Mouse (Mus musculus): ENCODE results near the gene Kcnd3. TPM values are rescaled to one million over a fixed set of nuclear protein-coding genes. Genes with fewer than 3 reads are reported as not detected.
A peak's percentile ranks its signal among the peaks of the same experiment; 100 is the strongest.

The Kcnd3 gene
- polyA plus RNA-seq, 1 experiment from 2014 or later = 1.1 TPM

DNA sequence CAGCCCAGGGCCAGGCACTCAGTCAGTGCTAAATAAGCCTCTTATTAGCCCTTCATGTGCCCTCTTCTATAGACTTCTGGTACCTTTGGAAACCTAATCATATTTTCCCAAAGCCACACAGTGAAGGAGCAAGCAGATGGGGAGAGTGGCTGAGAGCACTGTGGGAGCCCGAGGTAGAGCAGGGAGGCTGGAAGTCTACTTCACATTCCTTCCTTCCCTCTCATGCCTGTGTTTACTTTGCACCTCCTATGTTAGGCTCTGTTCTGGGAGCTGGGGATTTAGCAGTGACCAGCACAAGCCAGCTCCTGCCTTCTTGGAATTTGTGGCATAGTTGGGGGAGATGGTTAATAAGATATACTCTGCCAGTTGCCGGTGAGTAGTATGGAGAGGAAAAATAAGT lies 59.7 kb downstream of the Kcnd3 start:
- H3K4me3 ChIP-seq (ENCODE audit: low read depth, low read length) = no peak overlapping the region
- H3K27me3 ChIP-seq (replicated peaks; ENCODE audit: control insufficient read depth, insufficient read depth, low read length) = no peaks in the 10 kb centered on the region
- no peaks in the 10 kb centered on the region for H3K36me3 ChIP-seq (ENCODE audit: control insufficient read depth, insufficient read depth)
- H3K4me2 ChIP-seq (replicated peaks; ENCODE audit: low read depth) = no peak overlapping the region
- 18% methylated on average over 2 of the region's 2 CpGs for WGBS
- no peaks in the 10 kb centered on the region for H3K9me3 ChIP-seq (ENCODE audit: control insufficient read depth)
- TF ChIP-seq CTCF (IDR thresholded peaks at IDR 0.05; ENCODE audit: low read depth) = no peak
- H3K4me1 ChIP-seq (replicated peaks; ENCODE audit: control insufficient read depth, insufficient read depth, low read length) = no peaks in the 10 kb centered on the region
- H3K9ac ChIP-seq (ENCODE audit: low read depth, low read length) = no peak overlapping the region
- ATAC-seq = no peak
- H3K27ac ChIP-seq (ENCODE audit: low read depth, low read length) = no peak overlapping the region

DNA sequence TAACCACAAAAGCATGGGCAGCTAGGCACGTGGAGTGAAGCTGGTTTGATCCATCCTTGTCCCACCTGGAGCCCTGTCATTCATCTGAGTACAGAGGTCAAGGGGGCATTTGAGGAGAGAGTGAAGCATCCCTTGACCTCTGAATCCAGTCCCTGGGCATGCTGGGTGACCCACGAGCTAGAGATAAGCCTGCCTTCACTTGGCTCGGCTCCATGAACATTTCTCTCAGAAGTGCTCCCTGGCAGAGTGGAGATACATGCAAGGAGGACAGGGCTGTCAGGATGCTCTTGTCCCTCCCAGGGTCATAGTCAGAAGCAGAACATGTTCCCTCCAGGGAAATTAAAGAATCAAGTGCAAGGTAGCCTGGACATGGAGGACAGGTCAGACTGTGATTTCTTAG lies 62.1 kb downstream of the Kcnd3 start:
- 51% methylated on average over 3 of the region's 3 CpGs for WGBS
- ATAC-seq = no peak
- H3K36me3 ChIP-seq (ENCODE audit: control insufficient read depth, insufficient read depth) = no peaks in the 10 kb centered on the region
- no peak overlapping the region for H3K27ac ChIP-seq (ENCODE audit: low read depth, low read length)
- no peak for TF ChIP-seq CTCF (IDR thresholded peaks at IDR 0.05; ENCODE audit: low read depth)
- H3K27me3 ChIP-seq (replicated peaks; ENCODE audit: control insufficient read depth, insufficient read depth, low read length) = no peaks in the 10 kb centered on the region
- H3K9me3 ChIP-seq (ENCODE audit: control insufficient read depth) = no peaks in the 10 kb centered on the region
- H3K4me3 ChIP-seq (ENCODE audit: low read depth, low read length) = no peak overlapping the region
- no peak overlapping the region for H3K4me2 ChIP-seq (replicated peaks; ENCODE audit: low read depth)
- no peaks in the 10 kb centered on the region for H3K4me1 ChIP-seq (replicated peaks; ENCODE audit: control insufficient read depth, insufficient read depth, low read length)
- no peak overlapping the region for H3K9ac ChIP-seq (ENCODE audit: low read depth, low read length)

DNA sequence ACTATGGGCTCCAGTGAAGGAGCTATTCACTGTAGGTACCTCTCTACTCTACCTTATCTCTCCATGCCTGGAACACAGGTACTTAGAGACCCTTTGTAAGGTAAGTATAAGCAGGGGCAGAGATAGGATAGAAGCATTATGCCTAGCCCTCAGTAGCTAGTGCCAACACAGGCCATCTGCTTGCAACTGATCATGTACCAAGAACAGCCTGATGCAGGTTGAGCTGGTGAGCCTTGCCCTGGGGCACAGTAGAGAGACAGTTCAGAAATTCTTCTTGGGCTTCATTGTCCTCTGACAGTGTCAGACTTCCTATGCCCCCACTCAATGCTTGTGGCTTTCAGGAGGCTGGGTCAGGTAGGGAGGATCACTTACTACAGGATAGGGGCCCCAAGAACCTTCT lies 62.9 kb downstream of the Kcnd3 start:
- H3K27me3 ChIP-seq (replicated peaks; ENCODE audit: control insufficient read depth, insufficient read depth, low read length) = no peaks in the 10 kb centered on the region
- H3K9me3 ChIP-seq (ENCODE audit: control insufficient read depth) = no peaks in the 10 kb centered on the region
- no peak overlapping the region for H3K4me2 ChIP-seq (replicated peaks; ENCODE audit: low read depth)
- no peak overlapping the region for H3K9ac ChIP-seq (ENCODE audit: low read depth, low read length)
- no peaks in the 10 kb centered on the region for H3K36me3 ChIP-seq (ENCODE audit: control insufficient read depth, insufficient read depth)
- no peak overlapping the region for H3K4me3 ChIP-seq (ENCODE audit: low read depth, low read length)
- H3K27ac ChIP-seq (ENCODE audit: low read depth, low read length) = no peak overlapping the region
- ATAC-seq = no peak
- no peak for TF ChIP-seq CTCF (IDR thresholded peaks at IDR 0.05; ENCODE audit: low read depth)
- no peaks in the 10 kb centered on the region for H3K4me1 ChIP-seq (replicated peaks; ENCODE audit: control insufficient read depth, insufficient read depth, low read length)

DNA sequence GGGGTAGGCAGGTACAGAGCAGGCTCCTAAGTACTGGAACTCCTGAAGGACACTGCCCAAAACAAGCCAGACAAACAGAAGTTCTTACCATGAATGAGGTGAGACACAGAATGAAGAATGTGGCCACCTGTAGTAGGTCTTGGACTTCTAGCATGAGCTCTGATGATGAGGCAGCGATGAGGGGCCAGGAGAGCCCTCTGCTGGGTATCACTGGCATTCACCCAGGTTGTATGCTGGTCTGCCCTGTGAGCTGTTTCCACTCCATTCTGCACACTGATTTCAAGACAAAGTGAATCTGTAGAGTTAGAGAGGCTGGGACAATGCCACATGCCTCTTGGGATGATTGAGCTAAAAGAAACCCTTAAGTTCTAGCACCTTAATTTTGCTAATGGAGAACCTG lies 63.5 kb downstream of the Kcnd3 start:
- H3K27ac ChIP-seq (ENCODE audit: low read depth, low read length) = no peak overlapping the region
- TF ChIP-seq CTCF (IDR thresholded peaks at IDR 0.05; ENCODE audit: low read depth) = peak; percentile 37; the same call in 1 of the 2 replicates
- H3K4me3 ChIP-seq (ENCODE audit: low read depth, low read length) = no peak overlapping the region
- H3K9me3 ChIP-seq (ENCODE audit: control insufficient read depth) = no peaks in the 10 kb centered on the region
- H3K4me2 ChIP-seq (replicated peaks; ENCODE audit: low read depth) = no peak overlapping the region
- no peak overlapping the region for H3K9ac ChIP-seq (ENCODE audit: low read depth, low read length)
- H3K27me3 ChIP-seq (replicated peaks; ENCODE audit: control insufficient read depth, insufficient read depth, low read length) = no peaks in the 10 kb centered on the region
- WGBS = 67% methylated on average over 1 of the region's 1 CpGs
- no peaks in the 10 kb centered on the region for H3K36me3 ChIP-seq (ENCODE audit: control insufficient read depth, insufficient read depth)
- ATAC-seq = no peak
- H3K4me1 ChIP-seq (replicated peaks; ENCODE audit: control insufficient read depth, insufficient read depth, low read length) = no peaks in the 10 kb centered on the region

DNA sequence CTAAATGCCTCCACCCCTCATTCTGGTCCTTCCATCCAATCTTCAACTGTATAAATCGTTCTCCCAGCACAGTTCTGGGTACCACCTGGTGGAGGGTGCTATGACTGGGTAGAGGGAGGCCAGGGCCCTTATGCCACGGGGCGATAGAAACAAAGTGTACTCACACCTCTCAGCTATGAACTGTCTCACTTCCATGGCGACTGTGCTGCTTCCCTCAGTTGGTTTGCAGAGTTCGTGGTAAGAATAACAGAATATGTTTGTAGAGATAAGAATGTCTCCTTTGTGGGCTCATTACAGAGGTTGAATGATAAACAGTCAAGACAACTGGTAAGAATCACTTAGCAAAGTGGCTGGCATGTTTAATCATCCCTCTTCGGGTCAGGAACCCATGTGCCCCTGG lies 68.3 kb downstream of the Kcnd3 start:
- ATAC-seq = no peak
- H3K36me3 ChIP-seq (ENCODE audit: control insufficient read depth, insufficient read depth) = no peaks in the 10 kb centered on the region
- H3K4me3 ChIP-seq (ENCODE audit: low read depth, low read length) = no peak overlapping the region
- 54% methylated on average over 6 of the region's 6 CpGs for WGBS
- no peak for TF ChIP-seq CTCF (IDR thresholded peaks at IDR 0.05; ENCODE audit: low read depth)
- no peaks in the 10 kb centered on the region for H3K9me3 ChIP-seq (ENCODE audit: control insufficient read depth)
- H3K9ac ChIP-seq (ENCODE audit: low read depth, low read length) = no peak overlapping the region
- no peaks in the 10 kb centered on the region for H3K4me1 ChIP-seq (replicated peaks; ENCODE audit: control insufficient read depth, insufficient read depth, low read length)
- no peak overlapping the region for H3K4me2 ChIP-seq (replicated peaks; ENCODE audit: low read depth)
- no peak overlapping the region for H3K27ac ChIP-seq (ENCODE audit: low read depth, low read length)
- H3K27me3 ChIP-seq (replicated peaks; ENCODE audit: control insufficient read depth, insufficient read depth, low read length) = no peaks in the 10 kb centered on the region

DNA sequence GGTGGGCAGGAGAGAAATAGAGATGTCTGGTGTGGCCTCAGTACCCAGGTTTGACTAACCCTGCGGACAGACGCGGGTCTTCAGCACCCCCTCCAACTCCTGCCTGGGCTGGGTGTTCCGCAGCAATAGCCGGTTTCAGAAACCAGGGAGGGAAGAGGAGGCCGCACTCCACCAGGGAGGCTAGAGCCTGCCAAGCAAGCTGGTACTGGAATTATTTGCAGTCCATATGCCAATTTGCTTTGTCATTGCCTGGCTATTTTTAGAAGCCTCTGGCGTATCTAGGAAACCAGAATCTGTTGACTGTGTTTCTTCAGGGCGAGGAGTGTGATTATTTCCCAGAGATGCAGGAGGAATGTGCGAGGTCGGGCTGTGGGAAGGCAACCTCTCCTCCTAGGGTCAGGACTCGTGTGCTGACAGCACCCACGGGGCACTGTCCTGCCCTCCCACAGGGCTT lies 69.1 kb downstream of the Kcnd3 start:
- no peak for TF ChIP-seq CTCF (IDR thresholded peaks at IDR 0.05; ENCODE audit: low read depth)
- Histone ChIP-seq H3K27ac (ENCODE audit: low read depth, low read length) (no peak overlapping the region), H3K4me2 (replicated peaks; ENCODE audit: low read depth) (no peak overlapping the region), H3K36me3 (ENCODE audit: control insufficient read depth, insufficient read depth) (no peaks in the 10 kb centered on the region), H3K9me3 (ENCODE audit: control insufficient read depth) (no peaks in the 10 kb centered on the region), H3K27me3 (replicated peaks; ENCODE audit: control insufficient read depth, insufficient read depth, low read length) (no peaks in the 10 kb centered on the region), H3K4me1 (replicated peaks; ENCODE audit: control insufficient read depth, insufficient read depth, low read length) (no peaks in the 10 kb centered on the region), H3K9ac (ENCODE audit: low read depth, low read length) (no peak overlapping the region), H3K4me3 (ENCODE audit: low read depth, low read length) (no peak overlapping the region)
- 54% methylated on average over 12 of the region's 12 CpGs for WGBS
- no peak for ATAC-seq

DNA sequence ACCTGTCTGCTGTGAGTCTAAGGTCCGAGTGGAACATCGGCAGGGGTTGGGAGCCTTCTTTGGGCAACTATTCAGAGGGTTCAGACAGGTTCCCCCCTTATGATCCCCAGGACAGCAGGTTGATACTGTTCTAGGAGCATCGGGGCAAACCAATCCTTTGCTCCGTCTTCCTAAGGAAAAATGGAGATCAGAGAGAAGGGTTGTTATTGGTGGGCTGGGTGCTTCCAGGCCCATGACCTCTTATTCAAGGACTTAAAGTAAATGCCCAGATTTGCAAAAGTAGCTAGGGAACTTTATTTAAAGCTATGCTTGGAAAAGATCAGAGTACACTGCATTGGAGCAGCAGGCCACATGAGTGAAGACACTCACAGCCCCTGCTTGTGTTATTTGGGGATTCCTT lies 69.5 kb downstream of the Kcnd3 start:
- Histone ChIP-seq H3K4me3 (ENCODE audit: low read depth, low read length) (no peak overlapping the region), H3K27ac (ENCODE audit: low read depth, low read length) (no peak overlapping the region), H3K9me3 (ENCODE audit: control insufficient read depth) (no peaks in the 10 kb centered on the region), H3K4me1 (replicated peaks; ENCODE audit: control insufficient read depth, insufficient read depth, low read length) (no peaks in the 10 kb centered on the region), H3K27me3 (replicated peaks; ENCODE audit: control insufficient read depth, insufficient read depth, low read length) (no peaks in the 10 kb centered on the region), H3K9ac (ENCODE audit: low read depth, low read length) (no peak overlapping the region), H3K36me3 (ENCODE audit: control insufficient read depth, insufficient read depth) (no peaks in the 10 kb centered on the region), H3K4me2 (replicated peaks; ENCODE audit: low read depth) (no peak overlapping the region)
- no peak for ATAC-seq
- TF ChIP-seq CTCF (IDR thresholded peaks at IDR 0.05; ENCODE audit: low read depth) = no peak
- WGBS = 74% methylated on average over 4 of the region's 4 CpGs

Measured in intestine, postnatal 0 days (tissue).